Mouse (Mus musculus) splenic B cell, adult 2 months (primary cell): Measurements from ENCODE around the gene Pzp.

Source experiments
- DNase-seq: peaks from one replicate; pipeline ENCODE4 v3.0.0-alpha.2; 2011; ENCODE audit warnings: low read depth, low spot score
- H3K27me3 ChIP-seq: 2 replicates; pipeline ENCODE4 v1.6.1; 2012; ENCODE audit warnings: mild to moderate bottlenecking, low read length, moderate library complexity, mixed read lengths; ENCODE audit not compliant: control insufficient read depth, poor library complexity, insufficient read depth, severe bottlenecking
- H3K36me3 ChIP-seq: 2 replicates; pipeline ENCODE4 v1.6.1; 2012; ENCODE audit warnings: mild to moderate bottlenecking, low read length, moderate library complexity, mixed read lengths; ENCODE audit not compliant: control insufficient read depth, poor library complexity, insufficient read depth, severe bottlenecking

Gene Pzp

GRCm38 (mm10) chr6:128505676-128506236, 20.8 kb downstream of the Pzp start:
- Histone ChIP-seq H3K36me3 (no peaks in the 10 kb centered on the region), H3K27me3 (no peaks in the 10 kb centered on the region)
- DNase-seq = no peak

- no peak for DNase-seq
- H3K36me3 ChIP-seq = no peaks in the 10 kb centered on the region
- H3K27me3 ChIP-seq = no peaks in the 10 kb centered on the region
Observed at GRCm38 (mm10) chr6:128504743-128505142, 21.8 kb downstream of the Pzp start.

- no peak for DNase-seq
- Histone ChIP-seq H3K27me3 (no peaks in the 10 kb centered on the region), H3K36me3 (no peaks in the 10 kb centered on the region)
Observed at GRCm38 (mm10) chr6:128495346-128495745, 31.2 kb downstream of the Pzp start.

GRCm38 (mm10) chr6:128494646-128495331, 31.7 kb downstream of the Pzp start:
- DNase-seq = no peak
- Histone ChIP-seq H3K36me3 (no peaks in the 10 kb centered on the region), H3K27me3 (no peaks in the 10 kb centered on the region)

- H3K27me3 ChIP-seq = no peaks in the 10 kb centered on the region
- no peaks in the 10 kb centered on the region for H3K36me3 ChIP-seq
- no peak for DNase-seq
Observed at GRCm38 (mm10) chr6:128491916-128492315, 34.6 kb downstream of the Pzp start.

- no peaks in the 10 kb centered on the region for H3K27me3 ChIP-seq
- no peak for DNase-seq
- no peaks in the 10 kb centered on the region for H3K36me3 ChIP-seq
Observed at GRCm38 (mm10) chr6:128490141-128490540, 36.4 kb downstream of the Pzp start.

- Histone ChIP-seq H3K36me3 (no peaks in the 10 kb centered on the region), H3K27me3 (no peaks in the 10 kb centered on the region)
- no peak for DNase-seq
Observed at GRCm38 (mm10) chr6:128487736-128488135, 38.8 kb downstream of the Pzp start.

- no peaks in the 10 kb centered on the region for H3K27me3 ChIP-seq
- peak; percentile 96 for DNase-seq
- H3K36me3 ChIP-seq = no peaks in the 10 kb centered on the region
Observed at GRCm38 (mm10) chr6:128479463-128480454, 46.8 kb downstream of the Pzp start.

- no peak for DNase-seq
- Histone ChIP-seq H3K27me3 (no peaks in the 10 kb centered on the region), H3K36me3 (no peaks in the 10 kb centered on the region)
Observed at GRCm38 (mm10) chr6:128477495-128477894, 49.0 kb downstream of the Pzp start.

- Histone ChIP-seq H3K27me3 (no peaks in the 10 kb centered on the region), H3K36me3 (no peaks in the 10 kb centered on the region)
- no peak for DNase-seq
Observed at GRCm38 (mm10) chr6:128474112-128474511, 52.4 kb downstream of the Pzp start.

- H3K27me3 ChIP-seq = no peaks in the 10 kb centered on the region
- no peaks in the 10 kb centered on the region for H3K36me3 ChIP-seq
- peak; percentile 64 for DNase-seq
Observed at GRCm38 (mm10) chr6:128469451-128469850, 57.1 kb downstream of the Pzp start.

GRCm38 (mm10) chr6:128467298-128467697, 59.2 kb downstream of the Pzp start:
- Histone ChIP-seq H3K27me3 (no peaks in the 10 kb centered on the region), H3K36me3 (no peaks in the 10 kb centered on the region)
- peak; percentile 31 for DNase-seq

- DNase-seq = no peak
- H3K36me3 ChIP-seq = no peaks in the 10 kb centered on the region
Observed at GRCm38 (mm10) chr6:128466563-128466962, 60.0 kb downstream of the Pzp start.

GRCm38 (mm10) chr6:128466043-128466442, 60.5 kb downstream of the Pzp start:
- DNase-seq = no peak

More at GRCm38 (mm10) chr6:128466563-128466962, 60.0 kb downstream of the Pzp start:
- H3K27me3 ChIP-seq = no peaks in the 10 kb centered on the region

GRCm38 (mm10) chr6:128464996-128465395, 61.5 kb downstream of the Pzp start:
- no peak for DNase-seq
- Histone ChIP-seq H3K36me3 (no peaks in the 10 kb centered on the region), H3K27me3 (no peaks in the 10 kb centered on the region)

More at GRCm38 (mm10) chr6:128466043-128466442, 60.5 kb downstream of the Pzp start:
- Histone ChIP-seq H3K36me3 (no peaks in the 10 kb centered on the region), H3K27me3 (no peaks in the 10 kb centered on the region)
